Mouse (Mus musculus): ENCODE results near the gene AY358078. TPM values are rescaled to one million over a fixed set of nuclear protein-coding genes. Genes with fewer than 3 reads are reported as not detected.
"Not testable (repeated sequence)": the region's sequence is repeated elsewhere in the genome, so short reads cannot be mapped to it uniquely, and the experiment has no call there.

The AY358078 gene
- total RNA-seq (2015; ENCODE audit: low replicate concordance) (not detected in 2 replicates), total RNA-seq (2017; ENCODE audit: low replicate concordance) (not detected in 2 replicates)

- no peak for ATAC-seq (replicated peaks; ENCODE audit: low FRiP score, poor library complexity, severe bottlenecking)
Measured at GRCm38 (mm10) chr14:51799746-51800145, at the start of gene AY358078. Gene AY358078, plus strand, starts transcription at chr14:51800046.

- ATAC-seq (replicated peaks; ENCODE audit: low FRiP score, poor library complexity, severe bottlenecking), result no peak
Measured at GRCm38 (mm10) chr14:51755944-51756343, 43.9 kb upstream of the AY358078 start.

GRCm38 (mm10) chr14:51771378-51771777 lies 28.5 kb upstream of the AY358078 start:
- ATAC-seq (replicated peaks; ENCODE audit: low FRiP score, poor library complexity, severe bottlenecking), result not testable (repeated sequence)

GRCm38 (mm10) chr14:51773490-51773889 lies 26.4 kb upstream of the AY358078 start, which contains the start of gene Ang4:
Gene Ang4, minus strand, starts transcription at chr14:51773590.
- ATAC-seq (replicated peaks; ENCODE audit: low FRiP score, poor library complexity, severe bottlenecking), result no peak

GRCm38 (mm10) chr14:51777791-51778190 lies 22.1 kb upstream of the AY358078 start:
- no peak for ATAC-seq (replicated peaks; ENCODE audit: low FRiP score, poor library complexity, severe bottlenecking)

GRCm38 (mm10) chr14:51778865-51779481 lies 20.9 kb upstream of the AY358078 start:
- no peak for ATAC-seq (replicated peaks; ENCODE audit: low FRiP score, poor library complexity, severe bottlenecking)

GRCm38 (mm10) chr14:51786335-51786734 lies 13.5 kb upstream of the AY358078 start:
- ATAC-seq (replicated peaks; ENCODE audit: low FRiP score, poor library complexity, severe bottlenecking), result no peak

GRCm38 (mm10) chr14:51787061-51787460 lies 12.8 kb upstream of the AY358078 start:
- ATAC-seq (replicated peaks; ENCODE audit: low FRiP score, poor library complexity, severe bottlenecking), result no peak

- ATAC-seq (replicated peaks; ENCODE audit: low FRiP score, poor library complexity, severe bottlenecking), result no peak
Measured at GRCm38 (mm10) chr14:51789196-51789595, 10.7 kb upstream of the AY358078 start.

- no peak for ATAC-seq (replicated peaks; ENCODE audit: low FRiP score, poor library complexity, severe bottlenecking)
Measured at GRCm38 (mm10) chr14:51794106-51794505, 5.7 kb upstream of the AY358078 start.

- ATAC-seq (replicated peaks; ENCODE audit: low FRiP score, poor library complexity, severe bottlenecking), result no peak
Measured at GRCm38 (mm10) chr14:51826625-51827024, 26.8 kb downstream of the AY358078 start.

GRCm38 (mm10) chr14:51827842-51828241 lies 28.0 kb downstream of the AY358078 start:
- peak; percentile 73; the same call in 1 of the 2 replicates for ATAC-seq (replicated peaks; ENCODE audit: low FRiP score, poor library complexity, severe bottlenecking)

GRCm38 (mm10) chr14:51829188-51829587 lies 29.3 kb downstream of the AY358078 start:
- no peak for ATAC-seq (replicated peaks; ENCODE audit: low FRiP score, poor library complexity, severe bottlenecking)

- ATAC-seq (replicated peaks; ENCODE audit: low FRiP score, poor library complexity, severe bottlenecking), result not testable (repeated sequence)
Measured at GRCm38 (mm10) chr14:51838480-51838879, 38.6 kb downstream of the AY358078 start.

- no peak for ATAC-seq (replicated peaks; ENCODE audit: low FRiP score, poor library complexity, severe bottlenecking)
Measured at GRCm38 (mm10) chr14:51842250-51842649, 42.4 kb downstream of the AY358078 start.

GRCm38 (mm10) chr14:51842781-51843180 lies 42.9 kb downstream of the AY358078 start:
- no peak for ATAC-seq (replicated peaks; ENCODE audit: low FRiP score, poor library complexity, severe bottlenecking)

GRCm38 (mm10) chr14:51843882-51844281 lies 44.0 kb downstream of the AY358078 start:
- ATAC-seq (replicated peaks; ENCODE audit: low FRiP score, poor library complexity, severe bottlenecking), result no peak

GRCm38 (mm10) chr14:51846566-51846965 lies 46.7 kb downstream of the AY358078 start:
- no peak for ATAC-seq (replicated peaks; ENCODE audit: low FRiP score, poor library complexity, severe bottlenecking)

GRCm38 (mm10) chr14:51851006-51851405 lies 51.2 kb downstream of the AY358078 start:
- not testable (repeated sequence) for ATAC-seq (replicated peaks; ENCODE audit: low FRiP score, poor library complexity, severe bottlenecking)

GRCm38 (mm10) chr14:51853399-51853798 lies 53.6 kb downstream of the AY358078 start, which contains the start of gene Ear6:
Gene Ear6, plus strand, starts transcription at chr14:51853699.
- no peak for ATAC-seq (replicated peaks; ENCODE audit: low FRiP score, poor library complexity, severe bottlenecking)

GRCm38 (mm10) chr14:51855280-51855679 lies 55.4 kb downstream of the AY358078 start:
- ATAC-seq (replicated peaks; ENCODE audit: low FRiP score, poor library complexity, severe bottlenecking), result not testable (repeated sequence)

GRCm38 (mm10) chr14:51863603-51864002 lies 63.8 kb downstream of the AY358078 start:
- not testable (repeated sequence) for ATAC-seq (replicated peaks; ENCODE audit: low FRiP score, poor library complexity, severe bottlenecking)
